Mouse (Mus musculus) cortical plate, adult 2 months (tissue): ENCODE results near the gene Hist1h4h.

ENCODE experiments used
- CTCF ChIP-seq: fragments of 200-500 bp; IDR thresholded peaks from 2 replicates; pipeline ENCODE4 v1.5.1; 2011; ENCODE audit warnings: mild to moderate bottlenecking, control low read depth, low read length; ENCODE audit not compliant: insufficient read depth; ENCODE audit errors: extremely low read depth
- POLR2A ChIP-seq: fragments of 200-500 bp; IDR thresholded peaks from 2 replicates; pipeline ENCODE4 v1.6.1; 2011; ENCODE audit warnings: mild to moderate bottlenecking, low read length, control low read depth; ENCODE audit not compliant: insufficient read depth; ENCODE audit errors: extremely low read depth

DNA sequence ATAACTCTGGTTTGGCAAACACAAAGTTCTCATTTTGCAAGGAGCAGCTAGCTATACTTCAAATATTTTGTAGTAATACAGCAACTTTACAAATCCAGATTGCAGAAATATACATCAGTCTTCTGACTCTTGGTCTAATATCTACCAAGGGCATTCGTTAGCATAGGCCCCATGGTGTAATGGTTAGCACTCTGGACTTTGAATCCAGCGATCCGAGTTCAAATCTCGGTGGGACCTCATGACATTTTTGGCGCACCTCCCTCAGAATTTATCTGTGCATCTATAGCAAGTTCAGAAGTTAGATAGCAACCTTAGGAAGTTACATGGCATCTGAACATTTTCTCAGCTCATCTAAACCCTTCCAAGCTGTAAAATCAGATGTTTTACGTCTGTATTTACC is 12.0 kb upstream of the Hist1h4h start:
- no peak for TF ChIP-seq CTCF
- no peak for TF ChIP-seq POLR2A
